Mouse (Mus musculus) layer of hippocampus, postnatal 25 days (tissue): ENCODE data around the gene Olfr653. TPM values are rescaled to one million over a fixed set of nuclear protein-coding genes. Genes with fewer than 3 reads are reported as not detected.

Source experiments
- DNase-seq, 2 experiments: peaks; one replicate each; pipeline ENCODE4 v3.0.0; 2022; ENCODE audit warnings: mixed read lengths in 2 of 2, low spot score in 1 of 2; ENCODE audit errors: extremely low spot score in 1 of 2
- total RNA-seq, 2 experiments: library from RNA; stranded (reverse); gene quantifications; 2 replicates each; pipeline ENCODE4 v1.2.3; 2021

The Olfr653 gene
- total RNA-seq, result not detected

DNA sequence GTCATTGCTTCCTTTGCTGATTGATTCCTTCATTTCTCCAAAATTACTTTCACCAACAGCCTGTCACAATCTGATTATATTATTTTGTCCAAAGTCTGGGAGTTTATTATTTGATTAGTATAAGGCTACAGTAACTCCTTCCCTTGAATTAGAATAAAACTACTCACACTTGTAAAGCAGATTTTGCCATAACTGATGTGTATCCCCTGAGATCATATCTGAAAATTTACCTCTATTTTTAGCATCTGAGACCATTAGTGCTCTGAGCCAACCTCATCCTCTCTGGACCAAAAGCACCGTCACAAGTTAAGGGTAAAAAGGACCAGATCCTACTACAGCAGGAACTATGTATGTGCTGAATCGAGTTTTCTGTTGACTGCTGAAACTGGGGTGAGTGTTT, at the start of gene Olfr653:
TSS of gene Olfr653 (plus strand) at position 301 of the 400 bp plus-strand sequence.
- no peak for DNase-seq

DNA sequence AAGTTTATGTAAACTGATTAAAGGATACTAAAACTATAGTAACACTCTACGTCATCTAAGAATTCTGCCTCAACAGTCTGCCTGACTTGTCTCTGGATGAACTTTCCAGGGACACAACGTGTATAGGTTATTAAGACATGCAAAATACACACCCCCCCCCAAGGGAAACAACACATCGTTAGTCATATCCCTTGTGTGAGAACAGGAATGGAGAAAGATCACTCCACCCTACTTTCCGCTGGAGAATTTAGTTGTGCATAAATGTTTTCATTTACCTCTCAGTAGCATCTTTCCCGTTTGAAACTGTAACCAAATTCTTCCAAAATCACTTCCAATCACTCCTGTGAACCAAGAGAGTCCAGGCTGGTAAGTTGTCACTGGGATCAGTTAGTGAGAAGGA, 27.3 kb upstream of the Olfr653 start, which contains the start of gene Olfr651:
TSS of gene Olfr651 (plus strand) at position 301 of the 400 bp plus-strand sequence.
- no peak for DNase-seq

GRCm38 (mm10) chr7:104552700-104553099, 24.4 kb upstream of the Olfr653 start:
- DNase-seq, result no peak

DNA sequence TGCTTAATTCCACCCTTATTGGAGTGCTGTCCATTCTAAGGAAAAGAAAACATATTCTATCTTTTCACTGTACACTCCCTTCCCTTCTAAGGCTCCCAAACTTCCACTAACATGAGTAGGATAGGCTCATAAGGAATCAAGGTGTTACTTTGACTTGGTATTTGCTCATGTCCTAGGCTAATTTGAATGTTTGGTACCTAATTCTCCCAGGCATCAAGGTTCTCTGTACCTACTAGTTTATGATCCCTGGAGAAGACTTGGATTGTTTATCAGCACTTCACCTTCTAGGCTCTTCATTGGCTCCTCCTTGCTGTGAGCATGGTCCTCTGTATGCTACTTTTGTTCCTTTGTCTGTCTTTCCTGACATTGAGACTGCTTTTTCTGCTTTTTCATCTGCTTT, 16.5 kb upstream of the Olfr653 start, which contains the start of gene Olfr652:
TSS of gene Olfr652 (plus strand) at position 301 of the 400 bp plus-strand sequence.
- no peak for DNase-seq

DNA sequence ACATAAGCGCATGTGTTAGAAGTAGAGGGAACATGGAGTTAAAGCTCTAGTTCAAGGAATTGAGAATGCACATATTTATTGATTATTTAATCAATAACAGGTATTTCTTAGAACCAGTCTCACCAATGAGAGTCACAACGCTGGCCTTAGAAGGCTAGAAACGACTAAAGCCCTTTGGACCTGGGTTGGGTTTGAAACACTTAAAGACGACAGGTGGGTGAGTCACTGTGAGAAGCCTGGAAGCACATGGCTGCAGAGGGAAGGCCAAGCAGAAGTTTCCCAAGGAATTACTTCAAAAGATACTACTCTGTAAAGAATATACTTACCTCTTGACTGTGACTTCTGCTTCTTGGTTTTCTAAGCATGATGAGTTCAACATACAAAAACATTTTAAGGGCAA, 3.7 kb downstream of the Olfr653 start:
- no peak for DNase-seq

- no peak for DNase-seq
Measured at GRCm38 (mm10) chr7:104581429-104581828, 4.3 kb downstream of the Olfr653 start.

GRCm38 (mm10) chr7:104586725-104587124, 9.6 kb downstream of the Olfr653 start, which contains the start of gene Olfr654:
TSS of gene Olfr654 (plus strand) at chr7:104587025.
- no peak for DNase-seq

GRCm38 (mm10) chr7:104588274-104588673, 11.2 kb downstream of the Olfr653 start:
- no peak for DNase-seq

GRCm38 (mm10) chr7:104601679-104602078, 24.6 kb downstream of the Olfr653 start, which contains the start of gene Olfr655:
TSS of gene Olfr655 (minus strand) at chr7:104601779.
- DNase-seq, result no peak

DNA sequence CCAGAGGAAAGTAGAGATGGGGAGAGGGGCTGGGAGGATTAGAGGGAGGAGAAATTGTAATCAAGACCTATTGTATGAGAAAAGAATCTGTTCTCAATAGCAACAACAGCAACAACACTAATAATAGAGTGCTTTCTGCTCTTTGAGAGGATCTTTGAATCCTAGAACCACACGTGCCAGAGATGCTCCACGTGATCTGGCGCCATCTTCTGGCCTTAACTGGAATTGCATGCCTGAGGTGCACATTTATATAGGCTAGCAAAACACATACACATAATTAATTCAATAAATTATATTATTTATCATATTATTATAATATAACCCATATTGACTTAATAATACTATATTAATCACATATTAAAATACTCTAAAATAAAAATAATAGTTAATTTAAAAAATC, 26.1 kb downstream of the Olfr653 start:
- peak in 1 of 2 experiments; percentile 9 for DNase-seq

- DNase-seq, result no peak
Measured at GRCm38 (mm10) chr7:104604727-104605126, 27.6 kb downstream of the Olfr653 start.

DNA sequence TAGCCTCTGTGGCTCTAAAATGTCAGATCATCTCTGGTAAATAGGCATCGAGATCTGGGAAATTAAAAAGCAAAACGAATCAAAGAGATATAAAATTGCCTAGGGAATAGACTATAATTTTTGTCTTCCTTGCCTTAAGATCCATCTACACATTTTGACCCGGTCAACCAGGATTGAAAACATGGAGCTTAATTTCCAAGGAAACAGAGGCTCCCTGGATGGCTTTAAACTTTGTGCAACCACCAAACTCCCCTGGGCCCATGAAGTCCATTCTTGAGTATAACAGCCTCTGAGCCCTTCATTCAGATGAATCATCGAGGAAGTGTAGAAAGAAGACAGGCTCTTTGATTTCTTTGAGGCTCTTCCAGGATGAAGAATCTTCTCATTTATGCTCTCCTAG, 36.5 kb downstream of the Olfr653 start, which contains the start of gene Olfr656:
TSS of gene Olfr656 (plus strand) at position 301 of the 400 bp plus-strand sequence.
- DNase-seq, result no peak

GRCm38 (mm10) chr7:104624494-104624893, 47.4 kb downstream of the Olfr653 start, which contains the start of gene Olfr657:
TSS of gene Olfr657 (plus strand) at chr7:104624794.
- DNase-seq, result no peak

Other genes starting within 250 kb of the Olfr653 start
- gene Trim34b, start 247.8 kb upstream of the Olfr653 start, total RNA-seq, result under 1 TPM in 1 of 2 experiments, not detected in 1; 0.25 TPM
- 1 to 10 TPM; 1.2 to 2.1 TPM for gene Trim12c, start 224.0 kb upstream of the Olfr653 start, total RNA-seq
- gene Trim30b, start 207.4 kb upstream of the Olfr653 start, total RNA-seq, result not detected
- not detected for gene Trim30c, start 176.5 kb upstream of the Olfr653 start, total RNA-seq
- gene Trim30a, start 112.1 kb upstream of the Olfr653 start, total RNA-seq, result under 1 TPM; 0.42 to 0.86 TPM
- under 1 TPM; 0.49 to 0.61 TPM for gene Trim30d, start 69.5 kb upstream of the Olfr653 start, total RNA-seq
- gene Olfr651, start 27.2 kb upstream of the Olfr653 start, total RNA-seq, result not detected
- gene Olfr652, start 16.4 kb upstream of the Olfr653 start, total RNA-seq, result not detected
- gene Olfr654, start 9.7 kb downstream of the Olfr653 start, total RNA-seq, result not detected
- gene Olfr655, start 24.5 kb downstream of the Olfr653 start, total RNA-seq, result not detected
- gene Olfr656, start 36.6 kb downstream of the Olfr653 start, total RNA-seq, result not detected
- gene Olfr657, start 47.5 kb downstream of the Olfr653 start, total RNA-seq, result not detected
- not detected for gene Olfr658, start 70.0 kb downstream of the Olfr653 start, total RNA-seq
- gene Olfr659, start 89.4 kb downstream of the Olfr653 start, total RNA-seq, result not detected
- not detected for gene Olfr661, start 109.2 kb downstream of the Olfr653 start, total RNA-seq
- not detected for gene Usp17le, start 200.2 kb downstream of the Olfr653 start, total RNA-seq